Mouse (Mus musculus): ENCODE measurements at regions not wholly inside any gene's neighbourhood (a gene's known extent, or its start where the extent isn't known, plus 50 kb on each side); places are given as distances from the start of the nearest gene placed in this dataset.

DNA sequence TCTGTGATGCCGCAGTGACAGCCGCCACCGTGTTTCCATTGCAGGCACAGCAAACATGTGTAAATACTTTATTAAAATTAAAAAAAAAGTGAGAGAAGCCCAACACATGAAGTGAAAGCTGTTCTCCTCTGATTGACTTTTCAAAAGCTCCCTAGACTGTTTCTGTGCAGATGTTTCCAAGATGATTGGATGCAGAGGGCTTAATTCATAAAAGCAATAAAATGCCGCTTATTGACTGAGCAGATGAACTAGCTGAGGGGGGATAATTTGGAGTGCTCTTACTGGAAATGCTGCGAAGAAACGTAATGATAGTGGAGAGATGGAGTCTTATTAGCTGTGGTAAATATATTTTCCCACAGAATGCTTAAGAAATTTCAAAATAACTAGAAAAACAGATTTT is 170.4 kb downstream of the Rnf144a start:
- no peak for TF ChIP-seq CTCF (IDR thresholded peaks at IDR 0.05)
- no peak for TF ChIP-seq POLR2A (IDR thresholded peaks at IDR 0.05; ENCODE audit: insufficient read depth, low read depth, low read length)
